Mouse (Mus musculus) Patski (cell line): ENCODE results near the gene Daam1. TPM values are rescaled to one million over a fixed set of nuclear protein-coding genes. Genes with fewer than 3 reads are reported as not detected.

Experiments used
- ATAC-seq: fragments of 100-300 bp; one replicate; pipeline ENCODE4 v1.8.0; 2021
- CTCF ChIA-PET: fragments of 350-600 bp; sonication (Branson Sonifier 250); formaldehyde crosslinking; loops from one replicate; lab custom pipeline; 2022; ENCODE audit warnings: inconsistent platforms; lab: Charles Lee
- POLR2A ChIA-PET: fragments of 350-600 bp; sonication (Branson Sonifier 250); formaldehyde crosslinking; loops from one replicate; lab custom pipeline; 2022; ENCODE audit warnings: antibody characterized with exemption, inconsistent platforms; lab: Charles Lee
- DNase-seq: peaks from one replicate; pipeline ENCODE4 v3.0.0-alpha.2; 2011; ENCODE audit warnings: low read depth, low spot score
- H3K27me3 ChIP-seq: fragments of 371-371 bp; one replicate; pipeline ENCODE4 v1.5.1; 2021
- CTCF ChIP-seq: fragments of 100-300 bp; IDR thresholded peaks from one replicate; pipeline ENCODE4 v1.5.1; 2021
- in situ Hi-C: fragments of 300-500 bp; cut with MboI; formaldehyde crosslinking; loops from 3 replicates; pipeline ENCODE4 v1.11.1; 2018; ENCODE audit warnings: low pct_unique_long_range_greater_than_20kb, mixed read lengths
- polyA plus RNA-seq: library from polyadenylated mRNA; unstranded; gene quantifications from one replicate; pipeline ENCODE4 v1.2.3, GENCODE M21; 2021

Daam1 gene
- polyA plus RNA-seq, 1 experiment from 2014 or later: 12.9 TPM

DNA sequence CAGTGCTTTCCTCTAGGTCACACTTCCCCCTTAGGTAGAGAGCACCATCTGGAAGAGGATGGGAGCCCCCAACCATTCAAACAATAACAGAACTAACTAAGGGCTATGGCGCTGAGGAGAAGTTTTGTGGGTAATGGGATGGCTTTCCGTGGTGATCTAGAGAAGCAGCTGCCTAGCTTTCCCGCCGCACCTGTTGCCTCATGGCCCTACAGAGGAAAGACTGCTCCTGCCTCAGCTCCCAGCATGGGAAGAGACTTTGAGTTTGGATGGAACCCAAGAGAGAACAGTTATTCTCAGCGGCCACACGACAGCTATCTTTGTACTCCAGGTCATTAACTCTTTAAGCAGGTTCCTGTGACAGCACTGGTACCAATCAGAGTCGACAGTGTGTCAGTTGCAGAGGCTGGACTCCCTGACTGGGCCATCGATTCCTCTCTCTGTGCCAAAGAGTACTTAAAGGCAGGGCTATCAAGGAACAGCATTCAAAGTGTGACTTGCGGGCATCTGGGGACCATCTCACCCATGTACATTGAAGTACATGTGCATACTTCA is 94.2 kb downstream of the Daam1 start:
- in situ Hi-C loops: no loop called here
- POLR2A ChIA-PET: no interaction called here
- H3K27me3 ChIP-seq: no peaks in the 10 kb centered on the region
- DNase-seq (no peak), ATAC-seq (no peak)
- CTCF ChIA-PET: no interaction called here
- TF ChIP-seq CTCF: no peak

DNA sequence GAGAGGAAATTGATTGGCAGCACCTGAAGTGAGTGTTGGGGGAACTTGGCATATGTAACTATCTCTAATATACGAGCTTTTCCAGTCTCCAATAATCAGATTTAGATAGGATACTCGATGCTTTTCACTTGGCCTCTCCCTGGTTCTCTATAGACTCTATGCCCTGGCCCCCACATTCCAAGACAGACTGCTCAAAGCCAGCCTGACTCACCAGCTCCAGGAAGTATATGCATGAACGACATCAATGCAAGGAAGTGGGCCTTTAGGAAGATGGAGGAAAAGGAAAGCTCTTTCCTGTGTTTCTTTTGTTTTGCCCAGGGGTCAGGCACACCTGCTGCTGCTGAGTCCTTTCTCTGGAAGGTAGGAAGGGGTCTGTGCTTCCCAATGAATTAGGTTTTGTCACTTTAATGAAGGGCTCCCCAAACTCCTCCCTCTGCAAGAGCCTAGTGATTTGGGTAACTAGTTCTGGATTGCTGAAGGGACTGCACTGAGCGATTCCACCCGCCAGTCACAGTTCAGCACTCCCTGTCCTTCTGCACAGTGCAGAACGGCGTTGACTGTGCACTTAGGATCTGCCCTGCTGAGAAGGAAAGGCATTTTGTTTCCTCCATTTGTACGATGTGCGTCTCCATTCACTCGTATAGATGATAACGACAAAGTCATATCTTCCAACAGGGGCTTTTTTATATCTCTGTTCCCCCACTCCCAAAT is 95.3 kb downstream of the Daam1 start:
- H3K27me3 ChIP-seq: no peaks in the 10 kb centered on the region
- no peak for ATAC-seq
- in situ Hi-C loops: no loop called here
- CTCF ChIA-PET: interaction anchor here (1.8 kb wide), 1 partner anchor 11 kb away, joined by 8 read pairs; no protein-coding TSS in a partner anchor
- no peak for DNase-seq
- no peak for TF ChIP-seq CTCF
- POLR2A ChIA-PET: no interaction called here

DNA sequence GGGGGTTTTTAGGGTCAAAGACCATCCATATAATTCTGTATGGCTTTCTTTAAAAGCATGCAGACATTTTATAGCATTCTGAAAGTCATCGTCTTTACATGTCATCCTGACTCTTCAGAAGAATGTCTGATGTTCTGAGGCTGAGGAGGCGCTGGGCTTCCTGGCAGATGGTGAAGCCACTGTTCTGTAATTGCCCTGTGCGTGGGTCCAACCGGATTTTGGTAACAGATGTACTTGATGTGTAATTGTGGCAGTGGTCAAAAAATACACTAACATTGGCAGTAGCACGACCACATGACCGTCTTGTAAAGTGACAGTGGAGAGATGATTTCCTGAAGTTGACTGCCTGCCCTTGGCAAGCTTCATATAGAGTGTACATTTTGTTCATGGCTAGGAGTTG is 97.2 kb downstream of the Daam1 start:
- ChIA-PET POLR2A (no interaction called here), CTCF (interaction anchor here (1.8 kb wide), 1 partner anchor 9 kb away, joined by 8 read pairs; no protein-coding TSS in a partner anchor)
- H3K27me3 ChIP-seq: no peaks in the 10 kb centered on the region
- ATAC-seq: no peak
- TF ChIP-seq CTCF: no peak
- in situ Hi-C loops: no loop called here
- no peak for DNase-seq

DNA sequence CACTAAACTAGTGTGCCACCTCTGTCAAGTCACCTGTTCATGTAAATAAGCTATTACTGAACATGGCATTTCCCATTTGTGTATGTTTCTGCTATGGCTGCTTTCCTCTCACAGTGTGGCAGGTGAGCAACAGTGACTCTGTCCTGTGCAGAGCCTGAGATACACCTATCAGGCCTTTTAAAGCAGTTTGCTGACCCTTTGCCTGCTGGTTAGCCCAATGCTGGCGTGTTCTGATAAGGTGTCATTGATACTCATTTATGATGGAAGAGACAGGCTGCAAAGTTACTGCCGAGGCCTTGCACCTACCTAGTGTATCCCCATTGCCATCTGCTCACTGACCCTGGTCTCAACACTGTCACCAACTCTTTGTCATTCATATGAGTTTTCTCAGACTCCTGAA is 99.0 kb downstream of the Daam1 start:
- no peak for DNase-seq
- H3K27me3 ChIP-seq: no peaks in the 10 kb centered on the region
- TF ChIP-seq CTCF: no peak
- in situ Hi-C loops: no loop called here
- no peak for ATAC-seq
- ChIA-PET CTCF (interaction anchor here (1.7 kb wide), 1 partner anchor 9 kb away, joined by 5 read pairs; no protein-coding TSS in a partner anchor), POLR2A (no interaction called here)

DNA sequence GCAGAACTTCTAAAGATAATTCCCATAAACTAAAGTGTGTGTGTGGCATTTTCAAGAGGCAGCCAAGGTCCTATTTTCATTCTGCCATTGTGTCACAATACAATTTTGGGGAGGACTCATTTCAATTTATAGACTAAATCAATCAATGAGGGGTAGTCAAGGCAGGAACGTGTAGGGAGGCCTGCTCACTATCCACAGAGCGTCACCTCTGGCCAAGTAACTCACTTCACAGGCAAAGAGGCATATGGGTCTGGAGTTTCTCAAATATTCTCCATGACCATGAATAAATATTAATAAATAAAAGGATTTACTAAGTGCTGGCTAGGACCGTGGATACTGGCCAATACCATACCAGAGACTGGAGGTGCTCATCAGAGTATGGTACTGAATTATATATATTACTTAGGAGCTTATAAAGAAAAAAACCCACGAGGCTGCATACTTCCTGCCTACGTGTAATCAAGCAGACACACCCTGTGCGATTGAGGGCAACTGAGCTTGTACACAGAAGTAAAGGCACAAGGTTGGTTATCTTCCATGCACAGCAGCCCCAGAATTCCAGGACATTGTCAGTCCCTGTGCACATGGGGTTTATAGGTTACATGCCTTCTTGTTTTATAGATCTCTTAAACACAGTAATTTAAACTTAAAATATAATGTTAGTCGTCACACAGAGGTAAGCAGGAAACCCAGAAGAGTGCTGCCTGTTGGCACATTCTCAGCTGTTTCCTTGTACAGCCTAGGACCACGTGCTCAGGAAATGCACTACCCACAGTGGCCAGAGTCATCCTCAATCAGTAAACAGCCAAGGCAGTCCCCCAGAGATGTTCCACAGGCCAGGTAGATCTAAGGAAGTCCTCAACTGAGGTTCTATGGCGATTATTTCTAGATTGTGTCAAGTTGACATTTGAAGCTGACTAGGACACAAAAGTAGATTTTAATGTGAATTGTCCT is 101.8 kb downstream of the Daam1 start:
- POLR2A ChIA-PET: no interaction called here
- in situ Hi-C loops: no loop called here
- CTCF ChIA-PET: no interaction called here
- H3K27me3 ChIP-seq: no peaks in the 10 kb centered on the region
- DNase-seq (no peak), ATAC-seq (no peak)
- TF ChIP-seq CTCF: no peak

DNA sequence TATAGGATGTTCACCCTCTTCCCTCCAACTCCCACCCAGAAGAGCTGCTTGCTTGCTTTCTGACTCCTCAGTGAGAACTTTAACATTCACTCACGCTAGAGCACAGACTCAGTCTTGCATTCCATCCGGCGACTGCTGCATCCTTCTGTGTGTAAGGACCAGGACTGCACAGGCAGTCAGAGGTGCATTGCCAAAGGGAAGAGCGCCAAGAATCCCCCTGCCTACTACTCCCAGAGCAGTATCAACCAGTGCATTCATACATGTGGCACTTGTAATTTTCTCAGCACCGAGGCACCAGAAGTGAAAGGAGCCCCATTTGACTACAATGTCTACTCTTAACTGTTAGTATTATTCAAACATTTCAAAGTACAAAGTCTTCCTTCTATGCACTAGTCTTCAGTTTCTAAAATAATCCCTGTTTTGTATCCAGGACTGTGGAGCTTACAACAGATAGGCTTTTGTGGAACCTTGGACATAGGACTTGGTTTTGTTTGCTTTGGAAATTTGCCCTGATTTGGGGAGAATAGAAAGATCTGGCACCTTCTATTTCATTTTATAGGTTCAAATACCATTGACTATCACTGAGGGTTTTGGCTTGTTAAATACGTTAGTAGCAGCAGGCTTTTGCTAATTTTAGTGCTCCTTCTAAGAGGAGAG is 103.2 kb downstream of the Daam1 start:
- ChIA-PET POLR2A (no interaction called here), CTCF (no interaction called here)
- DNase-seq (no peak), ATAC-seq (no peak)
- in situ Hi-C loops: no loop called here
- no peak for TF ChIP-seq CTCF
- H3K27me3 ChIP-seq: no peaks in the 10 kb centered on the region

DNA sequence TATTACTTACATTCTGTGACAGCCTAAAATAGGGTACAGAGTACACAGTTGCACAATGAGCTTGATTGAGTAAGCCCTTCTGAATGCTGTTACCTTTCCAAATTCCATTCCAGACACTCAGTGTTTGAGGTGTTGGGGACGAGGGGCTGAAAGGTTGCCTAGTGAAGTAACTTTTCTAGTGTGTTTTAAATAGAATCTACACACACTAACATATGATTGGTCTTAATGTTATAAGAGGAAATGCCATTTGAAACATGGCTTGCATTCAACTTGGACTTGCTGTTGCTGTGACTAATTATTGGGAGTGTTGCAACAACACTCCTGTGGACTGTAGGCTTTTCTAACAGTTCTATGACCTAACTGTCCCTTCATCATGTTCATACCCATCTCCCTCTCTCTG is 105.8 kb downstream of the Daam1 start:
- ChIA-PET CTCF (interaction anchor here (1.1 to 2.4 kb wide), 3 partner anchors 9 to 31 kb away, joined by 3 to 8 read pairs (median 4); no protein-coding TSS in a partner anchor), POLR2A (no interaction called here)
- no peak for ATAC-seq
- no peaks in the 10 kb centered on the region for H3K27me3 ChIP-seq
- no peak for DNase-seq
- TF ChIP-seq CTCF: no peak
- in situ Hi-C loops: no loop called here

DNA sequence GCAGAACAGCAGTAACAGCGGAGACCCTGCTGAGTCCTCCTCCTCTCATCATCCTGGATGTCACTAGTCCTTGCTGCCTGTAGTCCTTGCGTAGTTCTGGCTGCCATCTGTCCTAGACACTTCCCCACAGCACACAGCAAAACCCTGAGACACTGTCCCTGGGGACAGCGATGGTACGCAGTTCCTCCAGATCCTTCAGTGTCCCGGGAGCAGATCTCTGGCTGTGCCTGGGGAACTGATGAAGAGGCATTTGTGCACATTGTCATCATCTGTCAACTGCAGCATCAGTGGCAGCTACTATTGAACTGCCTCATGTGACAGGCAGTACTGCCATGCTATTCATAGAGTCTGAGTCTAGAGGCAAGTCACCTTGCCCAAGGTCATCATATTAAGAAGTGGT is 107.6 kb downstream of the Daam1 start:
- ChIA-PET CTCF (interaction anchor here (1.7 kb wide), 1 partner anchor 17 kb away, joined by 3 read pairs; no protein-coding TSS in a partner anchor), POLR2A (no interaction called here)
- ATAC-seq: no peak
- H3K27me3 ChIP-seq: no peaks in the 10 kb centered on the region
- in situ Hi-C loops: no loop called here
- TF ChIP-seq CTCF: no peak
- no peak for DNase-seq

DNA sequence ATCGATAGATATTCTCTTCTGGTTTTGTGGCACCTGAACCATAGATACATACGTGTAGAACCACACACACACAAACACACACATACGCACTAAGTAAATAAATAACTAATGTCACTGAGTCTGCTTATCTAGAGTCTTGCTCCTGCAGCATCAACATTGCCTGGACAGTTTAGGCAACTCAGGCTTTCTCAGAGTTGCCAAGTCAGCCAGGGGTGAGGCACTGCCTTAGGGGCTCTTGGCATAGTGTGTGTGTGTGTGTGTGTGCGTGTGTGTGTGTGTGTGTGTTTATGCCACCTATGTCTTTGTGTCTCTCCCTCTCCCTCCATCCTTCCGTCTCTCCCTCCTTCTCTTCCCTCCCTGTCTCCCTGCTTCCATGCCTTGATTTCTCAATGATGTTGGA is 110.4 kb downstream of the Daam1 start:
- CTCF ChIA-PET: no interaction called here
- no peaks in the 10 kb centered on the region for H3K27me3 ChIP-seq
- in situ Hi-C loops: no loop called here
- no peak for TF ChIP-seq CTCF
- ATAC-seq (no peak), DNase-seq (no peak)
- POLR2A ChIA-PET: no interaction called here

DNA sequence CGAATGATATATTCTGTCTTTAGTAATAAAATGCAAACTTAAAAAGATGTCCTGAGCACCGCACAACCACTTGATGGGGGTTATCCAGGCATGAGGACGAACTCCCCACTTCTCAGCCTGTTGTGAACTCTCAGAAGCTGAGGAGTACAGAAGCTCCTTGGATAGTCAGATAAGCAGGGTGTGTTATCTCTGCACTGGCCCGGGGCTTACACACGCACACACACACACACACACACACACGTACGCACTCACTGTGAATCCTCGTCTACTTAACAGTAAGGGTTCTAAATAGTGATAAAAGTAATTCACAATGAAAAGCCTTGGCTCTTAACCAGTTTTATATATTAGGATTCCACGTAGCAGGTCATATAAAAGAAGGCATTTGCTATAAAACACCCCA is 112.2 kb downstream of the Daam1 start:
- no peak for TF ChIP-seq CTCF
- CTCF ChIA-PET: no interaction called here
- POLR2A ChIA-PET: no interaction called here
- ATAC-seq (no peak), DNase-seq (no peak)
- H3K27me3 ChIP-seq: no peaks in the 10 kb centered on the region
- in situ Hi-C loops: no loop called here
